Mouse (Mus musculus): Measurements from ENCODE around the gene Ctdnep1.

Gene Ctdnep1

DNA sequence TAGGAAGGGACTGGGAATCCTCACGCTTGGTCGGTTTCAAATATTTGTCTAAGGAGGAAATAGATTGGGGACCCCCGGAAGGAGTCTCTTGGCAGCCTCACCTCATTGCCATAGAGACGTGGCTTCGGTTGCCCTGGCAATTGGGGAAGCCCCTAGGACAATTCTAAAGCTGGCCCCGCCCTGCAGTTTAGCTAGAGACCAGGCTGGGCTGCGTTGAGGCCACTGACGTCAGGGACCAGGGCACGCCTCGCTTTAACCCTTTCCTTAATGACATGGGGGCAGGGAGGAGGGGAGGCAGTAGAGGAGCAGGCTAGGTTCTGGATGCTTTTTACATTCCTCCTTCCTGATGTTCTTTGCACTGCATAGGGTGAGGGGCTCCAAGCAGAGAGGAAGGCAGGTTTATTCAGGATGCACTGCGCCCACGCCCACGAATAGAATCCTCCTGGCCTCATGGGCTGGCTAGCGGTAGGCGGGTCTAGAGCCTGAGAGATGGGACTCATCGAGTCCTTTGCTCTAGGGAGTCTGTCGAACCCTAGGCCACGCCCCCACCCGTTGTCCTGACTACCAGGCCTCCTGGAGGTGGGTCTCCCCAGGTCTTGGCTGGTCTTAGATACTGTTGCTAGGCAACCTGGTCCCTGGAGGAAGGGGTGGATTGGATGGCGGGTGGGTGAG, 48.3 kb downstream of the Ctdnep1 start:
- DNase-seq (ENCODE audit: low read depth, low spot score): peak; percentile 100

DNA sequence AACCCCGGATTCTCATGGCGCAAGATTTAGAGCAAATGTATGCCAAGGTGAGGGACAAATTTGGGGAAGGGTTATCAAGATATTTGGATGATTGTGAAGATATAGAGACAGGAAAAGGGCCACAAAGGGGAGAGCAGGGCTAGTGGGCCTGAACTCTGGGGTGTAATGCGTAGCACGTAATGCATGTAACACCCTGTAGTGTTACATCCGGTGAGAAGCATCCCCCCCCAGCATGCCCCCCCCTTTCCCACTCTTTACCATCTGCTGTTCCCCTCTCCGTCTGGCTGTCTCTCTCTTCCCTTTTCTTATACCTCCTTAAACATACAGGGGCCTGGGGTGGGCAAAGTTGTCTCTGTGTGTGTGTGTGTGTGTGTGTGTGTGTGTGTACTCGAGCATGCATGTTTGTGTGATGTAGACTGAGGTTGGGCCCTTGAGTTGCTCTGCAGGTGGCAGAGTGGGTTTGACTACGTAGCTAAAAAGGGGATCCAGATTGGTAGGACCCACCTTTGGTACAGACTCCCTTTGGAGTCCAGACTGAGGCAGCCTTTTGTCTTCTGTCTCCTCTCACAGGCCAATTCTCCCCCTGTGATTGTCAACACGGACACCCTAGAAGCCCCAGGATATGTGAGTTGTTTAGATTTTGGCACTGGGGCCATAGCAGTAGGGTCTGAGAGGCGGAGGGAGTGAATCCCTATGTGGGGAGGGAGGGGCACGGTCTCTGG, 49.0 kb downstream of the Ctdnep1 start:
- DNase-seq (ENCODE audit: low read depth, low spot score): no peak

DNA sequence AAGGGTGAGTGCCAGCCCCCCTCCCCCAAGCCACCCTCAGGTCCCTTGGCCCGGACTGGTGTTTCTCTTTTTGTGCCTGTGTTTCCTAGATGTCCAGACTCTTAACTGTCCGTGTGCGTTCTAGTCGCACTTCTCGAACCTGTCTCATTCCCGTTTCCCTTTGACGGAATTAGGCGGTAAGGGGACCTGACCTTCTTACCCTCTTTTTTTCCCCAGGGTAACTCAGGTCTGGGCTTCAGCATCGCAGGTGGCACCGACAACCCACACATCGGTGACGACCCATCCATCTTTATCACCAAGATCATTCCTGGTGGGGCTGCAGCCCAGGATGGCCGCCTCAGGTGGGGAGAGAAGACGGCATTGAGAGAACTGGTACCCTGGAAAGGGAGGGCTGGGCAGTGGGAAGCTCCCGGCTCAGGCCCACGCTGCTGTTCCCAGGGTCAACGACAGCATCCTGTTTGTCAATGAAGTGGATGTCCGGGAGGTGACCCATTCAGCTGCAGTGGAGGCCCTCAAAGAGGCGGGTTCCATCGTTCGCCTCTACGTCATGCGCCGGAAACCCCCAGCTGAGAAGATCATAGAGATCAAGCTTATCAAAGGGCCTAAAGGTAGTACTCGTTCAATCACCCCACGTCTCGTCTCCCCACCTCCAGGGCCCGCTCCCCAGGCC, 49.8 kb downstream of the Ctdnep1 start:
- no peak for DNase-seq (ENCODE audit: low read depth, low spot score)

DNA sequence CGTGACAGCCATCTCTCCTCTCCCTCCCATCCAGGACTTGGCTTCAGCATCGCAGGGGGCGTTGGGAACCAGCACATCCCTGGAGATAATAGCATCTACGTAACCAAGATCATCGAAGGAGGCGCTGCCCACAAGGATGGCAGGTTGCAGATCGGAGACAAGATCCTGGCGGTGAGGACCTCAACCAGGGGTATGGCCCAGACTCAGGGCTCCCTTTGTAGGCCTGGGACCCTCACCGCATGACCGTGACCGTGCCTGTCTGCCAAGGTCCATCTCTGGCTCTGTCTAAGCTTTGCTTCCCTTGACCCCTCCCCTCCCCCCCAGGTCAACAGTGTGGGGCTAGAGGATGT, 50.3 kb downstream of the Ctdnep1 start:
- DNase-seq (ENCODE audit: low read depth, low spot score): no peak

DNA sequence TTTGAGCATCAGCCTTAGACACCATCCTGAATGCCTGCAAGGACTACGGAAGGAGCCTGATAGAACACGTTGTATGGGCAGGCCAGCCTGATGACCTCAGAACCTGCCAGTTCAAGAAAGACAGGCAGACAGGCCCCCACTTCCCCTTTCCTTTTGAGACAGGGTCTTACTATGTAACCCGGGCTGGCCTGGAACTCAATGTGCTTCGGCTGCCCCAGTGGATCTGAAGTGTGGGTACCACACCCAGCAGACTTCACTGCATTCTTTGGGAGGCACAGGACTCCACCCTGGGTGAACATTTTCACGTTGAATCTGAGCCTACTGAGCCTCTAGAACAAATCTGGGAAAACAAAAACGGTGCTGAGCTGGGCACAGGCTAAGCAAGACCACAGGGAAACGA, 57.2 kb downstream of the Ctdnep1 start:
- DNase-seq (ENCODE audit: low read depth, low spot score): no peak

DNA sequence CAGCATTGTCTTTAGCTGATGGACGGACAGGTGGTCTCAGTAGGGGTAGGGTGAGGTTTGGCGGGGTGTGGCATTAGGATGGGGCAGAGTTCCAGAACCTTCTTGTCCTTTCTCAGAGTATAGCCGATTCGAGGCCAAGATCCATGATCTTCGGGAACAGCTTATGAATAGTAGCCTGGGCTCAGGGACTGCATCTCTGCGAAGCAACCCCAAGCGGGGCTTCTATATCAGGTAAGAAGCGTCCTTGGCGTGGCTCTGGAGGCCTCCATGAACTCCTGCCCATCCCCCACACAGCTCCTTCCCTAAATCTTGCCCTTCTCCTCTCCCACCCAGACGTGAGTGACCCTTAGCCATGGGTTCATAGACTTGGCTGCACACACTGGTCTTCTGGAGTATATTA, 58.7 kb downstream of the Ctdnep1 start:
- no peak for DNase-seq (ENCODE audit: low read depth, low spot score)

DNA sequence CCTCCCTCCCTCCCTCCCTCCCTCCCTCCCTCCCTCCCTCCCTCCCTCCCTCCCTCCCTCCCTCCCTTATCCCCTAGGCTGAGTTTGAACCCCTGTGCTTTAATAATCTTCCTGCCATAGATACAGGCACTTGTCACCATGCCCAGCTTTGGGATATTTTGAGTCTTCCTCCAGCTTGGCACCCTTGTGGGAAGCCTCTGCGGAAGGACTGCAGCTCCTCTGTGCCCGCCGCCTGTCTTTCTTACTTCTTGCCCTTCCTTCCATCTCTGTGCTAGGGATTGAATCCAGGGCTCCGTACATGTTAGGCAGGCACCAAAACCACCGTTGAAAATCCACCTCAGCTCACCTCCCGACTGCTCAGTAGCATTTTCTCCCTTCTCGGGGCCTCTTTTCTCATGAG, 59.2 kb downstream of the Ctdnep1 start:
- DNase-seq (ENCODE audit: low read depth, low spot score): no peak

All from R1 (cell line).